Mouse (Mus musculus) heart, embryonic 15.5 days (tissue): ENCODE results near the gene Pgm3. TPM values are rescaled to one million over a fixed set of nuclear protein-coding genes. Genes with fewer than 3 reads are reported as not detected.
A peak's percentile ranks its signal among the peaks of the same experiment; 100 is the strongest.

Source experiments
- ATAC-seq: fragments of 200-750 bp; cut with Nextera tagmentation; replicated peaks from 2 replicates; pipeline ENCODE4 v1.8.0; 2017; ENCODE audit warnings: low read depth, moderate TSS enrichment; ENCODE audit not compliant: insufficient number of reproducible peaks, insufficient read depth, low FRiP score
- H3K27ac ChIP-seq: fragments of 300-500 bp; sonication (generic); 2 replicates; pipeline ENCODE4 v1.5.1; 2015; ENCODE audit warnings: mild to moderate bottlenecking, inconsistent platforms
- H3K27me3 ChIP-seq: fragments of 300-500 bp; sonication (generic); 2 replicates; pipeline ENCODE4 v1.6.1; 2015; ENCODE audit warnings: inconsistent platforms
- H3K36me3 ChIP-seq: fragments of 300-500 bp; sonication (generic); 2 replicates; pipeline ENCODE4 v1.6.1; 2015; ENCODE audit warnings: mild to moderate bottlenecking, inconsistent platforms
- H3K4me1 ChIP-seq: fragments of 300-500 bp; sonication (generic); replicated peaks from 2 replicates; pipeline ENCODE4 v1.6.1; 2015; ENCODE audit warnings: inconsistent platforms
- H3K4me2 ChIP-seq: fragments of 300-500 bp; sonication (generic); 2 replicates; pipeline ENCODE4 v1.6.1; 2015; ENCODE audit warnings: inconsistent platforms, mild to moderate bottlenecking, moderate library complexity
- H3K4me3 ChIP-seq: fragments of 300-500 bp; sonication (generic); 2 replicates; pipeline ENCODE4 v1.5.1; 2015; ENCODE audit warnings: mild to moderate bottlenecking, inconsistent platforms
- H3K9ac ChIP-seq: fragments of 300-500 bp; sonication (generic); 2 replicates; pipeline ENCODE4 v1.6.1; 2015; ENCODE audit warnings: mild to moderate bottlenecking, inconsistent platforms
- H3K9me3 ChIP-seq: fragments of 300-500 bp; sonication (generic); replicated peaks from 2 replicates; pipeline ENCODE4 v1.6.1; 2016; ENCODE audit warnings: inconsistent platforms
- WGBS: fragments of 180-500 bp; shearing (Covaris S2); methylation state at CpG from one replicate; pipeline ENCODE4 v1.1.7; 2015; ENCODE audit warnings: mixed read lengths; 5-methylcytosine and 5-hydroxymethylcytosine counted together
- polyA plus RNA-seq: library from polyadenylated mRNA; unstranded; fragments of >200 nt; fragmentation: Nextera tagmentation; extraction: Ambion mirVana; gene quantifications from 2 replicates; pipeline ENCODE4 v1.2.1, GENCODE M21; 2015

Gene Pgm3
- polyA plus RNA-seq, 1 experiment from 2014 or later: 17.5 TPM

DNA sequence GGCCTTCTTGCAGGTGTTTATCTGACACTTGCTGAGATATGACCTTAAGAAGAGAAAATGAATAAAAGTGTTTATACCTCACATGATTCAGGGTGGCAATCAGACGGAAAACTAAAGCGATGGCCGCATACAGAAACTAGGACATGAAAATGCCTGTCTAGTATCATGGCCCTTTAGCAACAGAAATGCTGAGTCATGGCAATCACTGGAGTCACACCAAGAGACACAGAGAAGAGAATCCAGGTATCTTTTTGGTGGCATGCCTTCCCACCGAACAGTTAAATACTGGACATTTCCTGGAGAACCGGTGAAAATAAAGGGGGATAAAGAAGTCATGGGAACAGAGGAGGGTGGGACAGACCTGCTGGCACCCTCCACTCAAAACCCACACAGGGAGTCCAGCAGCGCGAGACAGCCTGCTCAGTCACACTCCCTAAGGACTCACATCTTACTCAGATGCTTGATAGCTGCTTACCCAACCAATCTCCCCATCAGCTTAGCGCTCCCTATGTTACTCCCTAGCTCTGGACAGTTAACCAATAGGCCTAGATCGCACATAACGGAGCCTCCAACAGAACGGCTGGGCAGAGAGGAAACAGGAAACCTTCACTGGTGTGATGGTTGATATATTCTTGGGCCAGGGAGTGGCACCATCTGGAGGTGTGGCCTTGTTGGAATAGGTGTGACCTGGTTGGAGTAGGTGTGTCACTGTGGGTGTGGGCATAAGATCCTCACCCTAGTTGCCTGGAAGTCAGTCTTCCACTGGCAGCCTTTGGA is 15.6 kb upstream of the Pgm3 start:
- Histone ChIP-seq H3K4me3 (no peak overlapping the region), H3K36me3 (no peaks in the 10 kb centered on the region), H3K4me2 (no peak overlapping the region), H3K27ac (no peak overlapping the region), H3K4me1 (no peaks in the 10 kb centered on the region), H3K9ac (no peak overlapping the region), H3K27me3 (no peaks in the 10 kb centered on the region), H3K9me3 (no peaks in the 10 kb centered on the region)
- no peak for ATAC-seq
- 90% methylated on average over 11 of the region's 11 CpGs for WGBS

DNA sequence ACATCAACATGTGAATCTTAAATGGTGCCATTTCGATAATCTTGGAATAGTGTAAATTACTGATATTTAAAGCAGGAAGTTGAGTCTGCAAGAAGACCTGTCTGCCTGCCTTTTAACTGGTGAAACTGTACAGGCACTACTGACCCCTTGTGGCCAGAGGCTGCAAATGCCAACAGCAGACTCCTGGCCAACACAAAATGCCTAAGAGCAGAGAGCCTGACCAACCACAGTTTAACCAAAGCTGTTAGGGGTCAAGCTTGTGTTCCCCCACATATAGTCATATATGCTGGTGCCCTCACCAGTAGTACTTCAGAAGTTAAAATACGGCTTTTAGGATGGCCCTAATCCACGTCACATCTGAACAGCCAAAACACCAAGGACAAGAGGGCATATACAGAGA is 12.1 kb upstream of the Pgm3 start:
- no peak overlapping the region for H3K4me2 ChIP-seq
- H3K9me3 ChIP-seq: no peaks in the 10 kb centered on the region
- WGBS: 45% methylated on average over 3 of the region's 3 CpGs
- no peak for ATAC-seq
- H3K27ac ChIP-seq: no peak overlapping the region
- H3K9ac ChIP-seq: no peak overlapping the region
- H3K4me1 ChIP-seq: no peaks in the 10 kb centered on the region
- H3K4me3 ChIP-seq: no peak overlapping the region
- H3K27me3 ChIP-seq: no peaks in the 10 kb centered on the region
- H3K36me3 ChIP-seq: no peaks in the 10 kb centered on the region

DNA sequence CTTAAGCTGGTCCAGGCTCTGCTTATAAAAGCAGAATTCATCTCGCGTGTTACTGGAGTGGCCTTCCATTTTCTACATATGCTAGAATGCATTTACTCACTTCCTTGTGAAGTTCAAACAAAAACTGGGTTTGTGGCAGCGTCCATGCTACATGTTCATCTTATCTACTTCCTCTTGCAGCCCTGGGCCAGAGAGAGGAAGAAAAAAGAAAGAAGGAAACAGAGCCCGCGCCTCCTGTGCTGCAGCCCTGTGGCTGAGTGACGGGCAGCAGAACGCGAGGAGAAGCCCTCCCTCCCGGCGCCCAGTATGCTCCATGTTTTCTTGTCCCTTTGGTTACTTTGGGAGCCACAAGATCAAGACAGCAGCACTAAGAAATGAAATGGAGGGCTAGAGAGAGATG is 8.0 kb upstream of the Pgm3 start:
- no peaks in the 10 kb centered on the region for H3K36me3 ChIP-seq
- 0 out of 2 replicates have a peak overlapping the region, but pooled peaks have one; percentile 12 for H3K27ac ChIP-seq
- 66% methylated on average over 10 of the region's 10 CpGs for WGBS
- no peak overlapping the region for H3K9ac ChIP-seq
- H3K4me1 ChIP-seq: no peaks in the 10 kb centered on the region
- no peaks in the 10 kb centered on the region for H3K27me3 ChIP-seq
- no peaks in the 10 kb centered on the region for H3K9me3 ChIP-seq
- no peak overlapping the region for H3K4me3 ChIP-seq
- ATAC-seq: no peak
- 0 out of 2 replicates have a peak overlapping the region, but pooled peaks have one; percentile 18 for H3K4me2 ChIP-seq

DNA sequence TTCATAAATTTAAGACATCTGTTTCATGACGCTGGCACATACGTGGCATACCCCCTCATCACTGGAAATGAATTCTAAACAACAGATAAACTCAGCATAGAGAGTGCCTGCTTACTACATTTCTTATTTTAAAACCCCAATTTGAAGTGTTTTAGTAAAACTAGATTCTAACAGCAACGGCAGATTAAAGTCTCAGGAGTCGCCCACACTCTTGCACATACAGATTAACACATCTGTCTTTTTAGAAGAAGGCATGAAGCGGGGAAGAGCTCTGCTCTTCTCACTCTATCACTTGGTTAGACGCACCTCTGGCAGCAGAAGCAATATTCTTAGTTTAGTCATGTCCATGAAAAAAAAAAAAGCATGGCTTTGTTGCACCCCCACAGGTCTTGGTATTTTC is 3.5 kb upstream of the Pgm3 start:
- ATAC-seq: no peak
- peaks cover 20% of the 10 kb centered on the region for H3K4me1 ChIP-seq
- 86% methylated on average over 6 of the region's 6 CpGs for WGBS
- no peaks in the 10 kb centered on the region for H3K36me3 ChIP-seq
- H3K9ac ChIP-seq: no peak overlapping the region
- no peak overlapping the region for H3K4me3 ChIP-seq
- H3K9me3 ChIP-seq: no peaks in the 10 kb centered on the region
- no peaks in the 10 kb centered on the region for H3K27me3 ChIP-seq
- H3K4me2 ChIP-seq: no peak overlapping the region
- no peak overlapping the region for H3K27ac ChIP-seq

DNA sequence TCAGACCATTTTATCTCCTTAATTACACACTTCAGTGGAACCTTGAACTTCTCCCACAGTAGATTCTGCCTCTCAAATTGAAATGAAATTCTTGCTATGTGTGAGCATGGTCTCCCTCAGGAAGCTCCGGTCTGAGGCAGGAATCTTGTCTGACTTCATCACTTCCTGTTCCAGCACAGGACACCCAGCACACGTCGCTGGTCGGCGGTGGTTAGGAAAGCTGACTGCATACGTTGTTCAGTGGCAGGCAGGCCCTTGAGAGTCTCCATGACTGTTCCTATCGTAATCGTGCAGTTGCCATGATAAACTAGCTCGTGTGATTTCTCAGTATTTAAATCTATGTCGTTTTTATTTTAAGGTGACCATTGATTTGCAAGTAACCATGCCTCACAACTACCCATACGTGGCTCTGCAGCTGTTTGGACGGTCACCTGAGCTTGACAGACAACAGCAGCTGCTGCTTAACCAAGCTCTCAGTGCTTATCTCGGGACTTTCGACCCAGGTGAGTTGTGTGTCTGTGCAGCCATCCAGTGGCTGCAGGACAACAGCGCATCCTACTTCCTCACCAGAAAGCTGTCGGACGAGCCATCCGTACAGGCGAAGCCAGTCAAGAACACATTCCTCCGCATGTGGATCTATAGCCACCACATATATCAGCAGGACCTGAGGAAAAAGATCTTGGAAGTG is 2.1 kb upstream of the Pgm3 start:
- Histone ChIP-seq H3K4me1 (peaks cover 21% of the 10 kb centered on the region), H3K4me2 (no peak overlapping the region), H3K4me3 (no peak overlapping the region), H3K9ac (no peak overlapping the region), H3K9me3 (no peaks in the 10 kb centered on the region), H3K27me3 (no peaks in the 10 kb centered on the region), H3K27ac (no peak overlapping the region), H3K36me3 (no peaks in the 10 kb centered on the region; the same call in 1 of the 2 replicates)
- 70% methylated on average over 20 of the region's 20 CpGs for WGBS
- ATAC-seq: no peak

DNA sequence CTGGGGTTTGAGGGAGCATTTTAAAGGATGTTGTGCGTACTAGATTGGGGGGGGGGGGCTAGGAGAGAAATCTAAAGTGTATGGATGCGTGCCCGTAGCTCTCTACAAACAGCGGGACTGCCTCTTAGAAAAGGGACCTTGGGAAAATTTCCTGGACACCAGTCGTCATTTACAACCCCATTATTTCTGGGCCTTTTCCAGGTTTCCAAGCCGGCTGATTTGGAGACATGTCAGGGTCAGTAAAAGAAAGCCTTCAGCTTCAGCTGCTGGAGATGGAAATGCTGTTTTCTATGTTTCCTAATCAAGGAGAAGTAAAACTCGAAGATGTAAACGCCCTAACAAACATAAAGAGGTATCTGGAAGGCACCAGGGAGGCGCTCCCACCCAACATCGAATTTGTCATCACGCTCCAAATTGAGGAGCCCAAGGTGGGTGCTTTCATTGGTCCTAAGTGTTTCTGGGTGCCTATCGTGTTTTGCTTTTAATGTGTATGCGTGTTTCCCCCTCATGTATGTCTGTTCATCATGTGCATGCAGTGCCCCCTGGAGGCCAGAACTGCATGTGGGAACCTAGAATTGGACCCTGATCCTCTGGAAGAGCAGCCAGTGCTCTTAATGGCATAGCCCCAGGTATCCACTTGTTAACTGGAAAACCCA is 1.1 kb upstream of the Pgm3 start:
- H3K27ac ChIP-seq: no peak overlapping the region
- no peaks in the 10 kb centered on the region for H3K9me3 ChIP-seq
- peak overlapping the region; percentile 100 for H3K4me2 ChIP-seq
- 11% methylated on average over 13 of the region's 13 CpGs for WGBS
- H3K4me3 ChIP-seq: peak overlapping the region; percentile 89
- ATAC-seq: no peak
- H3K27me3 ChIP-seq: no peaks in the 10 kb centered on the region
- no peaks in the 10 kb centered on the region; the same call in 1 of the 2 replicates for H3K36me3 ChIP-seq
- H3K4me1 ChIP-seq: peaks cover 21% of the 10 kb centered on the region
- peak overlapping the region; percentile 84; the same call in 1 of the 2 replicates for H3K9ac ChIP-seq

DNA sequence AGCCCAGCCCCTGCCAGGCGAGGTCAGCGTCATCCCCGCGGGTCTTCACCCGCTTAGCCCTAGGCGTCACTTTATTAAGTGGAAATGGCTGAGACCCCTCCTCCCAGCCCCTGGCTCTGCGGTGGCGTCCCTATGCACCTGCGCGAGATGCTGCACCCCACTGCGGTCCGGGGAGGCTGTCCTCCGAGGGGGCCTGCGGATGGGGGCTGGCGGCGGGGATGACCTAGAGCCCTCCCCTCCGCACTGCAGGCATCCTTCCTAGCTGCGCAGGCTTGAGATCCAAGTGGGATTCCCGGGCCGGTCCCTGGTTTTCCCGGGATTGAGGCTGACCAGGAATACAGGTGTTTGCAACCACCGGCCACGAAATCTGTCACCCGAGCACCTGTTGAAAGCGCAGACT is 554 bp upstream of the Pgm3 start:
- H3K27me3 ChIP-seq: no peaks in the 10 kb centered on the region
- H3K27ac ChIP-seq: no peak overlapping the region; the same call in 1 of the 2 replicates
- H3K4me3 ChIP-seq: peak overlapping the region; percentile 89
- ATAC-seq: peak; percentile 21
- peaks cover 21% of the 10 kb centered on the region for H3K4me1 ChIP-seq
- 0% methylated on average over 25 of the region's 25 CpGs for WGBS
- no peaks in the 10 kb centered on the region for H3K9me3 ChIP-seq
- no peaks in the 10 kb centered on the region; the same call in 1 of the 2 replicates for H3K36me3 ChIP-seq
- peak overlapping the region; percentile 84 for H3K9ac ChIP-seq
- peak overlapping the region; percentile 100 for H3K4me2 ChIP-seq

DNA sequence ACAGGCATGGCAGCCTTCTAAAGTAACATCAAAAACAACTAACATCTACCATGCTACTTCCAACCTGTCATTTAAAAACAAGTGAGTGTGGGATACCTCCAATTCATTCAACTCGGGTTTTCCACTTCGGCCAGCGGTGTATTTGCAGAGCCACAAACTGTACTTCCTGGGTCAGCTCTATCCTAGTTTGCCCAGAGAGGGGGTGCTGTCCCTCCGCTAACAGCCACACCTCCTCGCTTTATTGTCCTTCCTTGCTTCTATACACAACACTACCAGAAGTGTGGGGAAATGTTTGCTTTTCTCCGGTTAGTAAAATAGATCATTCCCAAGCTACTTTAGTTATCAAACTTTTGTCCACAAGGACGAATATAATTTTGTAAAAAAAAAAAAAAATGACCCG is 696 bp downstream of the Pgm3 start:
- ATAC-seq: no peak

DNA sequence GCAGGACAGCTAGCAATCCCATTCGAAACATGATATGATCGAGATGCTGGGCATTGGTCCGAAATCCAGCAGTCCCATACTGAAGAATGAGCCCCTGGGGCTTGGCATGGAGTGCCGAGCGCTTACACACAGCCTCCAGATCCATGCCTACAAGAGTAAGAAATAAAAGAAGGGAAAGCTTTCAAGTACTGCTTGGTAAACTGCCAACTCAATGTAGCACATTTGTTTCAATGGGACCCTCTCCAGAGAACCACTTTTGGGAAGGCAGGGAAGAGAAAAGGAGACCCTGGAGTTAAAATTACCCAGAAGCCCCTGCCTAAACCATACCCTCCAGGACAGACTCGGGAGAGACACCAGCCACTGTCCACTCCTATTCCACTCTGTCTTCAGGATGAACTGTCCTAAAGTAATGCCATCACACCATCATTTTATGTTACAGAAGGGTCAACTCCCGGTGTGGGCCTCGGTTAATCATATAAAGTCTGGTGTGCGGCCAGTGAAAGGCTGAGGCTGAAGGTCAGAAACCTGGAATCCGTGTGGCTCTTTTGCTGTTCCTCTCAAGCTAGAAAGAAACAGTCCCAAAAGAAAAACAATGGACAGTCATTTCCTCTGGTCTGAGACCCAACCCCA is 1.3 kb downstream of the Pgm3 start:
- peak overlapping the region; percentile 100 for H3K4me2 ChIP-seq
- H3K9ac ChIP-seq: no peak overlapping the region; the same call in 1 of the 2 replicates
- WGBS: 74% methylated on average over 10 of the region's 10 CpGs
- no peaks in the 10 kb centered on the region for H3K27me3 ChIP-seq
- H3K4me3 ChIP-seq: peak overlapping the region; percentile 89
- H3K36me3 ChIP-seq: peaks cover 14% of the 10 kb centered on the region; the same call in 1 of the 2 replicates
- no peak for ATAC-seq
- H3K4me1 ChIP-seq: peaks cover 21% of the 10 kb centered on the region
- H3K27ac ChIP-seq: no peak overlapping the region
- no peaks in the 10 kb centered on the region for H3K9me3 ChIP-seq

More for the DNA sequence above, 696 bp downstream of the Pgm3 start:
- peaks cover 9% of the 10 kb centered on the region; the same call in 1 of the 2 replicates for H3K36me3 ChIP-seq
- H3K27me3 ChIP-seq: no peaks in the 10 kb centered on the region
- H3K4me1 ChIP-seq: peaks cover 21% of the 10 kb centered on the region
- H3K4me2 ChIP-seq: peak overlapping the region; percentile 100
- peak overlapping the region; percentile 89 for H3K4me3 ChIP-seq
- no peaks in the 10 kb centered on the region for H3K9me3 ChIP-seq
- 11% methylated on average over 8 of the region's 8 CpGs for WGBS
- peak overlapping the region; percentile 84 for H3K9ac ChIP-seq
- 0 out of 2 replicates have a peak overlapping the region, but pooled peaks have one; percentile 2 for H3K27ac ChIP-seq

DNA sequence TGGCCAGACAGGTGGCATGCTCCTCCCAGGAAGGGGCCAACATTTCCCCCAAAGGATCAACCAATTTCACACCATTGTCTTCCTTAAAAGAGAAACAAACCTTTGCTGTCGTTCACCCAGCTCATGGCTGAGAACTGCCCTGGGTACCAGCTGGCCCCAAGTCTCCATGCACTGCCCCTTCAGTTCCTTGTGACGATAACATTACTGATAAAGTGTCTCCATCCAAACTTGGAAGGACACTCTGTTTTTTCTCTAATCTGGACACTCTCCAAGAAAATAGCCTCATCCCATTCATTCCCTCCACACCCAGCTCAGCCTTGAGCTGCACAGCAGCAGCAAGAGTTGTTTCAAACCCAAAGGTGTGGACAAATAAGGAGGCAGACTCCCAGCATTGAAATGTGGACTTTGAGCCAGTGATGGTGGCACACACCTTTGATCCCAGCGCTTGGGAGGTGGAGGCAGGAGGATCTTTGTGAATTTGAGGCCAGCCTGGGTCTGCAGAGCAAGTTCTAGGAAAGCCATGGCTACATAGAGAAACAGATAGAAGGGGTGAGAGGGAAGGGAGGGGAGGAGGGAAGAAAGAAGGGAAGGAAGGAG is 2.2 kb downstream of the Pgm3 start:
- no peaks in the 10 kb centered on the region for H3K9me3 ChIP-seq
- H3K4me2 ChIP-seq: no peak overlapping the region
- no peaks in the 10 kb centered on the region for H3K27me3 ChIP-seq
- H3K4me3 ChIP-seq: no peak overlapping the region
- peaks cover 24% of the 10 kb centered on the region for H3K36me3 ChIP-seq
- no peak overlapping the region for H3K27ac ChIP-seq
- no peak for ATAC-seq
- peaks cover 21% of the 10 kb centered on the region for H3K4me1 ChIP-seq
- H3K9ac ChIP-seq: no peak overlapping the region
- 69% methylated on average over 3 of the region's 3 CpGs for WGBS
